Mouse (Mus musculus): ENCODE measurements around the gene Knop1. TPM values are rescaled to one million over a fixed set of nuclear protein-coding genes. Genes with fewer than 3 reads are reported as not detected.

Knop1 gene
- total and polyA plus RNA-seq, 3 experiments: 46.8 to 66.9 TPM; not detected in 1

DNA sequence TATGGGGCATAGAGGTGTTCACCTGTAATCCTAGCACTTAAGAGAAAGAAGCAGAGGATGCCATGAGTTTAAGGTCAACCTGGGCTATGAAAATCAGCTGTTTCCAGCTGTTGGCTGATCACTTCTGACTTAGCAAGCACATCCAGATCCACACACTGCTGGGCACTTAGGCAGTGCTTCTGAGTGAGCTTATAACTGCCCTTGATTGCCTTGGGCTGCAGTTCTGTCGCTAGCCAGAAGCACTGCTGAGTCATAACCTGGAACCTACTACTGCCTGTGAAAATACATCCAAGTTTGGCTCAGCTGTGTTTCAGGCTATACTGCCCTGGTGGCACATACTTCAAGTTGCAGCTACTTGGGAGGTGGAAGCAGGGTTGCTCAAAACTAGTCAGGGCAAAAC is 14.3 kb downstream of the Knop1 start:
- no peaks in the 10 kb centered on the region for H3K27me3 ChIP-seq (ENCODE audit: control insufficient read depth in 1 of 2, insufficient read depth in 2 of 2, low read length in 2 of 2)
- TF ChIP-seq TCF12 (IDR thresholded peaks at IDR 0.05; ENCODE audit: low read depth, low read length) (no peak), ZMIZ1 (IDR thresholded peaks at IDR 0.05; ENCODE audit: low read depth, low read length) (0 out of 2 replicates have a peak, but pooled peaks have one; percentile 23)
- H3K4me3 ChIP-seq (ENCODE audit: control insufficient read depth in 1 of 2, insufficient read depth in 1 of 2, low read depth in 2 of 2, low read length in 2 of 2): no peak overlapping the region
- DNase-seq (ENCODE audit: low read depth, low spot score): peak; percentile 38
- H3K4me1 ChIP-seq (ENCODE audit: control insufficient read depth in 1 of 2, insufficient read depth in 2 of 2, low read length in 2 of 2): peaks cover 0 to 2% of the 10 kb centered on the region in 2 experiments; a peak in 1 of 4 replicates
- peaks cover 0 to 16% of the 10 kb centered on the region in 2 experiments; a peak in 3 of 4 replicates for H3K36me3 ChIP-seq (ENCODE audit: control insufficient read depth in 1 of 2, insufficient read depth in 2 of 2, low read length in 2 of 2)
- no peak overlapping the region for H3K27ac ChIP-seq (ENCODE audit: control insufficient read depth, low read depth, low read length)
- H3K9ac ChIP-seq (ENCODE audit: control insufficient read depth, low read depth, low read length, poor library complexity, severe bottlenecking): no peak overlapping the region
- no peaks in the 10 kb centered on the region for H3K79me2 ChIP-seq (ENCODE audit: control insufficient read depth, insufficient read depth, low read length, poor library complexity)
- no peaks in the 10 kb centered on the region for H3K9me3 ChIP-seq (replicated peaks; ENCODE audit: insufficient read depth, low read length)

DNA sequence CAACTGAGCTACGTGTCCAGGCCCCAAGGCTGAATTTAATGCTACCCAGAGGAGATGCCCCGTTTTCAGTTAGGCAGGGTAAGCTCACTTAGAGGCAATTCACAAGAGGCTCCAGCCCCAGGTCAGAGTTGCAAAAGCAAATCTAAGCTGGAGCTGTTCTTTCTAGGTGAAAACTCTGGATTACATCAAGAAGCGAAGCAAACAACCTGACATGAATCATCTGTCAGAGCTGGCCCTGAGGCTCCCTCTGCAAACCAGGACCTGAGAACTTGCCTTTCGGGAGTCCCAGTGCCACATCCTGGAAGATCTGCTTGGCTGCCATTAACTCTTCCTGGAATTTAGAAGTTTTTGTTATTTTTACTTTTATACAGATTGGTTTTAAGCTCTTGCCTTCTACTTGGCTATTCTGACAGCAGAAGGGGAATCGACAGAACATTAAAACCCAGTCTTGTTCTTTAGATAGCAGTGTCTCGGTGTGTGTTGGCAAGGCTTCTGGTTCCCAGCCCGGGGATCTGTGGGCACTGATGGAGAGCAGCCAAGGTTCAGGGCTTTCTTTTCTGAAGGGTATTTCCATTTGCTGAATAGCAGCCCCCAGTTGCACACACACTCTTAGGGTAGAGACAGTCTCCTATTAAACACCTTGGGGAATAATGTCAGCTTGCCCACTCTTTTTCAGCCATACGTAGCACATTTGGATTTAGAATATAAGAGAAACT is 14.9 kb downstream of the Knop1 start:
- no peak overlapping the region for H3K4me3 ChIP-seq (ENCODE audit: control insufficient read depth in 1 of 2, insufficient read depth in 1 of 2, low read depth in 2 of 2, low read length in 2 of 2)
- H3K36me3 ChIP-seq (ENCODE audit: control insufficient read depth in 1 of 2, insufficient read depth in 2 of 2, low read length in 2 of 2): peaks cover 0 to 15% of the 10 kb centered on the region in 2 experiments; a peak in 3 of 4 replicates

GRCm38 (mm10) chr7:118837901-118838300 is 18.2 kb downstream of the Knop1 start:
- DNase-seq (ENCODE audit: low read depth, low spot score): no peak
- Histone ChIP-seq H3K79me2 (ENCODE audit: control insufficient read depth, insufficient read depth, low read length, poor library complexity) (no peaks in the 10 kb centered on the region), H3K27me3 (ENCODE audit: control insufficient read depth in 1 of 2, insufficient read depth in 2 of 2, low read length in 2 of 2) (no peaks in the 10 kb centered on the region), H3K9me3 (replicated peaks; ENCODE audit: insufficient read depth, low read length) (no peaks in the 10 kb centered on the region), H3K4me1 (ENCODE audit: control insufficient read depth in 1 of 2, insufficient read depth in 2 of 2, low read length in 2 of 2) (peaks cover 0 to 2% of the 10 kb centered on the region in 2 experiments; a peak in 1 of 4 replicates), H3K36me3 (ENCODE audit: control insufficient read depth in 1 of 2, insufficient read depth in 2 of 2, low read length in 2 of 2) (no peaks in the 10 kb centered on the region), H3K9ac (ENCODE audit: control insufficient read depth, low read depth, low read length, poor library complexity, severe bottlenecking) (no peak overlapping the region), H3K4me3 (ENCODE audit: control insufficient read depth in 1 of 2, insufficient read depth in 1 of 2, low read depth in 2 of 2, low read length in 2 of 2) (no peak overlapping the region), H3K27ac (ENCODE audit: control insufficient read depth, low read depth, low read length) (no peak overlapping the region)
- TF ChIP-seq CHD1 (IDR thresholded peaks at IDR 0.05; ENCODE audit: low read depth, low read length): no peak
- no peak for TF ChIP-seq HCFC1 (IDR thresholded peaks at IDR 0.05; ENCODE audit: low read depth, low read length)
- TF ChIP-seq GABPA (IDR thresholded peaks at IDR 0.05; ENCODE audit: low read depth, low read length): no peak

More for the DNA sequence above, 14.9 kb downstream of the Knop1 start:
- TF ChIP-seq POLR2AphosphoS2 (IDR thresholded peaks at IDR 0.05; ENCODE audit: low read length) (peak; percentile 48), CTCF (IDR thresholded peaks at IDR 0.05 in 2 of 3, conservative IDR thresholded peaks at IDR 0.05 in 1 of 3; ENCODE audit: control insufficient read depth in 1 of 3, insufficient read depth in 1 of 3, low read depth in 2 of 3, low read length in 3 of 3, poor library complexity in 1 of 3, severe bottlenecking in 1 of 3) (no peak)
- H3K9ac ChIP-seq (ENCODE audit: control insufficient read depth, low read depth, low read length, poor library complexity, severe bottlenecking): no peak overlapping the region
- no peaks in the 10 kb centered on the region for H3K79me2 ChIP-seq (ENCODE audit: control insufficient read depth, insufficient read depth, low read length, poor library complexity)
- no peak overlapping the region for H3K27ac ChIP-seq (ENCODE audit: control insufficient read depth, low read depth, low read length)
- H3K4me1 ChIP-seq (ENCODE audit: control insufficient read depth in 1 of 2, insufficient read depth in 2 of 2, low read length in 2 of 2): peaks cover 0 to 2% of the 10 kb centered on the region in 2 experiments; a peak in 1 of 4 replicates
- H3K27me3 ChIP-seq (ENCODE audit: control insufficient read depth in 1 of 2, insufficient read depth in 2 of 2, low read length in 2 of 2): no peaks in the 10 kb centered on the region
- no peak for DNase-seq (ENCODE audit: low read depth, low spot score)
- H3K9me3 ChIP-seq (replicated peaks; ENCODE audit: insufficient read depth, low read length): no peaks in the 10 kb centered on the region
